Mouse (Mus musculus): ENCODE results near the gene Klf13.

GRCm38 (mm10) chr7:63935809-63936187 is 2.9 kb downstream of the Klf13 start:
- TF ChIP-seq EP300 (optimal IDR thresholded peaks at IDR 0.05): no peak
- no peak for TF ChIP-seq CTCF (IDR thresholded peaks at IDR 0.05; ENCODE audit: low read depth)
